Mouse (Mus musculus) layer of hippocampus, adult 9-11 months (tissue): Measurements from ENCODE around the gene Efcab11.
A peak's percentile ranks its signal among the peaks of the same experiment; 100 is the strongest.

Experiments
- DNase-seq: peaks from one replicate; pipeline ENCODE4 v3.0.0; 2022

Gene Efcab11

GRCm38 (mm10) chr12:99669976-99670761 is 214.1 kb downstream of the Efcab11 start:
- DNase-seq = peak; percentile 27

- DNase-seq = peak; percentile 61
Measured at GRCm38 (mm10) chr12:99654991-99655880, 229.0 kb downstream of the Efcab11 start.

DNA sequence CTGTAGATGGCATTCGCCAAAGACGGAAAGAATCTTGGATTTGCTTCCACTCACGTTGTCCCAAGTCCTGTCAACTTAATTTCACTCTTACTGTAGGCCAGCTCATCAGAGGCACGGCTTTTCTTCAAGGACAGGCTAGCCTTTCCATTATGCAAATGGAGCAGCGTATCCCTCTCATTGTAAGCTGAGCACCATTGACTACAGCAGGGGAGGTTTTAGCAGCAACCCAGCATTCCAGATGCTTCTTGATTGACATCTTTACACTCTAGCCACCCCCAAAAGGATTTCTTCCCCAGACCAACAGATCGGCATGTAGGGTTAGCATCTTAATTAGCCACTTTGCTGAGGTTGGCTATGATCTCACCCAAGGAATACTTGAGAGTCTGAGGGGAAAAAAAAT is 231.8 kb downstream of the Efcab11 start:
- no peak for DNase-seq

DNA sequence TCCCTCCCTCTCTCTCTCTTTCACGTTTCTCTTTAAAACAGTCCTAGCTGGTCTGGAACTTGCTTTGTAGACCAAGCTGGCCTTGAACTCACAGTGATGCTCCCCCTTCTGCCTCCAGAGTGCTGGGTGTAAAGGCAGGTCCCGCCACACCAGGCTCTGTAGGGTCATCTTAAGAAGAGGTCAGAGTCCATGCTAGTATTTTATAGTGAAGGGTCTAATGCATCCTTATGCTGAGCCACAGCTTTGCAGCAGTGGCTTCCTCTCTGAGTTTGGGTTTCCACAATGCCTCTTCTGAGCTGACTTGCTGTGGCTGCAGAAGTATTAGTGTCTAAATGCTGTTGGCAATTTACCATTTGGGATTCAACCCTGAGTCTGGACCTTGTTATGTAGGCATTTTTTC is 234.5 kb downstream of the Efcab11 start:
- no peak for DNase-seq

GRCm38 (mm10) chr12:99648781-99649180 is 235.5 kb downstream of the Efcab11 start:
- no peak for DNase-seq

GRCm38 (mm10) chr12:99646556-99647354 is 237.5 kb downstream of the Efcab11 start:
- peak; percentile 64 for DNase-seq

DNA sequence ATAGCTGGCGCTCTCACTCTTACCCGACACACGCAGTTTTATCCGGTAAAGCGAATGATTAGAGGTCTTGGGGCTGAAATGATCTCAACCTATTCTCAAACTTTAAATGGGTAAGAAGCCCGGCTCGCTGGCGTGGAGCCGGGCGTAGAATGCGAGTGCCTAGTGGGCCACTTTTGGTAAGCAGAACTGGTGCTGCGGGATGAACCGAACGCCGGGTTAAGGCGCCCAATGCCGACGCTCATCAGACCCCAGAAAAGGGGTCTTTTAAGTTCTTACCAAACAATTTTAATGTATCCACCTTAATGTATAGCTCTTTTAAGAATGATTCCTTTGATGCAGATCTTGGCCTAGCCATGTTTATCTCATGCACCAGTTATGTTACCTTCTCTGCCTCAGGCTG is 238.8 kb downstream of the Efcab11 start:
- no peak for DNase-seq

DNA sequence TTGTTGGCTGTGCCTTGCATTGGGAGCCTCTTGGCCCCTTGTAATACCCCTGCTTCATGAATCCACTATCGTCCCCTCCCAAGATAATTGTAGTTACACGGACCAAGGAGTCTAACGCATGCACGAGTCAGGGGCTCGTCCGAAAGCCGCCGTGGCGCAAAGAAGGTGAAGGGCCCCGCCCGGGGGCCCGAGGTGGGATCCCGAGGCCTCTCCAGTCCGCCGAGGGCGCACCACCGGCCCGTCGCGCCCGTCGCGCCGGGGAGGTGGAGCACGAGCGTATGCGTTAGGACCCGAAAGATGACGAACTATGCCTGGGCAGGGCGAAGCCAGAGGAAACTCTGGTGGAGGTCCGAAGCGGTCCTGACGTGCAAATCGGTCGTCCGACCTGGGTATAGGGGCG is 239.3 kb downstream of the Efcab11 start:
- DNase-seq = no peak
